Mouse (Mus musculus) hindlimb bud, embryonic 11.5 days (tissue): Measurements from ENCODE around the gene Avpi1.

Experiments
- DNase-seq: peaks from one replicate; pipeline ENCODE4 v3.0.0-alpha.2; 2012; ENCODE audit warnings: low read depth, low spot score; ENCODE audit errors: extremely low spot score

The Avpi1 gene

DNA sequence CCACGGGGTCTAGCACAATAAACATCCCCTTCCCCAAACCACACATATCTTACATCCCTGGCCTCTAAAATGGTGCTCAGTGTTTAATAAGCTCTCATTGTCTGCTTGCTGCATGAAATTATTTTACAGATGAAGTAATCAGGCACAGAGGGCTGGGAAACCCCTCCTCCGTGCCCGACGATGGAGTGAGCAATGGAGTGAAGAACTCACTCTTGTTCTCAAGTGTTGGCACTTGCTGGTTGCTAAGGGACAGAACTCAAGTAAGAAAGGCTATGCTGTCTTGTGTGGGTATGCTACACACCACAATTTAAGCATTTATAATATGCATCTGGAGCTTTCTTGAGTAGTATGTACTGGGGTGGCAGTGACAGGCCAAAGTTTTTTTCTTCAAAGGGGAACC, 16.4 kb upstream of the Avpi1 start:
- no peak for DNase-seq

DNA sequence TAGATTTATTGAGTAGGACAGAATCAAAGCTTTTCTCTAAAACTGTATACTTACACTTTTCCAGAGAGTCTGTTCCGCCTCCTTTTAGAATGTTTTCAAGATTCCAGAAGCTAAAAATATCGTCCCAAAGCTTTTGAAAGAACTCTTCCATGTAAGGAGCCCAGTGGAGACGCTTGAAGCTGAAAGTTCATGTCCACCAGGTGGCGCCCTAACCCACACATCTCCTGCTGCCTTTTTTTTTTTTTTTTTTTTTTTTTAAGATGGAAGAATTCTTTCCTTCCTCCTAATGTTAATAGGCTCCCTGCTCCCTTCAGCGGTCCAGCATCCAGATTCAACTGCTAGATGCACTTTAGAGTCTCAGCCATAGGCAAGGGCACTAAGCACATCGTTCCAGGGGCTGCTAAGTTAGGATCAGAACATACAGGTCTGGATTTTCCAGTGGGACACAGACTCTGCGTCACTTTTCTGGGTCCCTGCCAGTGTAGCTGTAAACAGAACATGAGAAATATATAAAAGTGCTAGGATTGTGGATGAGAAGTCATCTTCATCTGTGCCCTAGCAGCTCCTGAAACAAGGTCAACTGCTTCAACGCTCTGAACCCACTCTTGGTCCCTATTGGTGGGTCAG, 15.8 kb upstream of the Avpi1 start:
- peak; percentile 83 for DNase-seq

DNA sequence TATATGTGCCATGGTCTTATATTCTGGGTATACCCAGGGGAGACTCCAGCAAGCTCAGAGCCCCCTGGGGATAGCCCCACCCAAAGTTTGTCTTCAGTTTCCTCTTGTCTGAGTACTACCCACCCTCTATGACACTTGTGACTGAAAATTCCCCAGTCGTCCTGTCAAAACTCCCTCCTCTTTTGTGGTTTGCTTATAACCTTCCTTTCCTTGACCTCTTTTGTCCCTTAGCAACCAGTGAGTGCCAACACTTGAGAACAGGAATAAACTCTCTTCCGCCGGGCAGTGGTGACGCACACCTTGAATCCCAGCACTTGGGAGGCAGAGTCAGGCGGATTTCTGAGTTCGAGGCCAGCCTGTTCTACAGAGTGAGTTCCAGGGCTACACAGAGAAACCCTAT, 15.2 kb upstream of the Avpi1 start:
- no peak for DNase-seq

DNA sequence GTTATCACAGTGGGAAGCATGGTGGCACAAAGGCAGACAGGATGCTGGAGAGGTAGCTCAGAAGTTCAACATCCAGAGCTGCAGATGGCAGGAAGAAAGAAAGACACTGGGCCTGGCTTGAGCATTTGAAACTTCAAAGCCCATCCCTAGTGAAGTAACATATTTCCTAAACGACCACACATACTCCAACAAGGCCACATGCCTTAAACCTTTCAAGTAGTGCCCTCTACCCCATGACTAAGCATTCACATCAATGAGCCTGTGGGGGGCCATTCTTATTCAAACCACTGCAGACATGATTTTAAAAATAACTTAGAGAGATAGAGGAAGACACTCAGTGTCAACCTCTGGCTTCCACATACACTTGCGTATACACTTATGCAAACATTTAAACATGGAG, 13.9 kb upstream of the Avpi1 start:
- DNase-seq, result no peak

DNA sequence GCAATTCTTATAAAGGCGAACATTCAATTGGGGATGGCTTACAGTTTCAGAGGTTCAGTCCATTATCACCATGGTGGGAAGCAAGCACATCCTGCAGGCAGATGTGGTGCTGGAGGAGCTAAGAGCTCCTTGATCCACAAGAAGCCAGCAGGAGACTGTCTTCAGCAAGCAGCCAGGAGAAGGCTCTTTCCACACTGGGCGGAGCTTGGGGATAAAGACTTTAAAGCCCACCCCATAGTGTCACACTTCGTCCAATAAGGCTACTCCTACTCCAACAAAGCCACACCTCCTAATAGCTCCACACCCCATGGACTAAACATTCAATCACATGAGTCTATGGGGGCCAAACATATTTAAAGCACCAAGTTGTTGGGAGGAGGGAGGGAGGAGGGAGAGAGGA, 13.1 kb upstream of the Avpi1 start:
- no peak for DNase-seq

DNA sequence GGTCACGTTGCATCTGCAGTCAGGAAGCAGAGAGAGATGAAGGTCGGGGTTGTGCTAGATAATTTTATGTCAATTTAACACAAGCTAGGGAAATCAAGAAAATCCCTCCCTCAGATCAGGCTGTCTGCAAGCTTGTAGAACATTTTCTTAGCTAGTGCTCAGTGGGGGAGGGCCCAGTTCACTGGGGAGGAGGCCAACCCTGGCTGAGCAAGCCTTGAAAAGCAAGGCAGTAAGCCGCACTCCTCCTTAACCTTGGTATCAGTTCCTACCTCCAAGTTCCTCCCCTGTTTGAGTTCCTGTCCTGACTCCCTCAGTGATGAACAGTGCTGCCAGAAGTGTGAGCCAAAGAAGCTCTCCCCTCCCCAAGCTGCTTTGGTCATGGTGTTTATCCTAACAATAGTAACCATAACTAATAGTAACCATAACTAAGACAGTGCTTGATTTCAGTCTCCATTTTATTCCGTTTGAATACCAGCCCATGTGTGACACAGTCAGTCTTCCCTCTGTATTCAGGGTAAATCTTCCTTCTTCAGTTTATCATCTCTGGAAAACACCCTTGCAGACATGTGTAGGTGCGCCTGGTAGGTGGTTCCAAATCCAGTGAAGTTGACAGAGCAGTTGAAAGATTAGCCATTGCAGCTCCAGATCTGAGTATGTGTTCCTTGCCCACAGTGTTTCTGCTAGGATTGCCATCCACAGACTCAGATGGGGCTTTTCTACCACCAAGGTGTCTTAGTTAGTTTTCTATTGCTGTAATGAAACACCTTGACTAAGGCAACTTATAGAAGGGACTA, 11.1 kb upstream of the Avpi1 start:
- no peak for DNase-seq

DNA sequence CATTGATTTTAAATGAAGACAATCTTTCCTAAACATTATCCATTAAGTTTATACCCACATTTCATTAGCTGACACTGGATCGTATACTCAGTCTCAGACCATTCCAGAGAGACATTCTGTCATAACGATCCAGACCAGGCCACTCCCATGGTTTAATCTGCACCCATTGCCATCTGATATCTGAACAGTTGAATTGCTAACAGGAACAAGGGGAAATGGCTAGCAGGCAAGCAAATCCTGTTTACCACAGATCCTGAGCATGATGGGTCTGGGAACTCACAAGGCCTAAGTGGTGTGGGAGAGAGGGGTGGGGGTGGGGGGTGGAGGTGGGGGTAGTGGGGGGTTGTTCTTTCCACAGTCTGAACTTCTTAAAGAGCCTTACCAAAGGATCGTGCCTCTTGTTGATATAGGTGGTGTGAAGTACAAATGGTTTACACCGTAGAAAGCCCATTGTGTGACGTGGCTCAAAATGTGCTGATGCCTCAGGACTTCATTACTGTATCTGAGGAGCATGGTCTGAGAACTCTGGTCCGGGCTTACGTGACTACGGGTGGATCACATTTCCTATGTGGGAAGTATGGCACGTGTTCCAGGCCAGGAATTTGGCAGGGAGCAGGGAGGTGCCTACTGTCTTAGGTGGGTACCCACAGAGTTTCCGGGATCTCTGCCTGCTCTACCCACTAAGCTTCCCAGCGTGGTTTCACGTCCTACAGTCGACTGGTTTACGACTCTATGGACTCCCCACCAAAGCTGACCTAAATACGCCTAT, 9.8 kb upstream of the Avpi1 start:
- no peak for DNase-seq

DNA sequence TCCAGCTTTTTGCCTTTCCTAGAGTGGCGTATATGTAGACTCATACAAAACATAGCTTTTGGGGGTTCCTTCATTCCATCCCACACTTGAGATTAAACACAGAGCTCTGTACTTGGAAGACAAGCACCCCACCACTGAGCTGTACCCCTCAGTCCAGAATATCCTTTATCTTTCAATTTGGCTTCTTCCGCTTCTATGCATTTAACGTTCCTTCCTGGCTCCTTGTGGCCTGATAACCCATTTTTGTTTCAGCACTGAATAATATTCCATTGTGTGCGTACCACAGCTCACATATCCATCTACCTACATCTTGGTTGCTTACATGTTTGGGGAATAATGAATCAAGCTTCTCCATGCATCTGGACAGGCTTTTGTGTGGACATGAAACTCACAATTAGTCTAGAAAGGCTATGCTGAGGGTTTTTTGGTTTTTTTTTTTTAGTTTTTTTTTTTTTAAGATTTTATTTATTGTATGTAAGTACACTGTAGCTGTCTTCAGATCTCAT, 8.4 kb upstream of the Avpi1 start:
- no peak for DNase-seq

DNA sequence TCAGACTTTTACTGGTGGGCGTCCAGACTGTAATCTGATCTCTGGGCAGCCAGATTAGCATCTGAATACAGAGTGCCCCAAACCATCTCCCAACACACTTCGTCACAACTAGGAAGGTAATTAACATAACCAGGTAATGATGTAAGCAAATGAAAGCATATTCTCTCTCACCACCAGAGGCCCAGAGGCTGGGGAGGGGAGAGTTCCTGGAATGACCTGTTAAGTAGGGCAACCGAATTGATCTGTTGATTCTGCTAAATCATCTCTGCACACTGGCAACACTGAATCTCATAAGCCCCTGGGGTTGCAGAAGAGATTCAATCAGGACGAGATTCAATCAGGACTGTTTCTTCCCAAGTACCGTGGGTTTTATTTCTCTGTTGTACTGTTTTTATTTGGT, 7.3 kb upstream of the Avpi1 start:
- no peak for DNase-seq

DNA sequence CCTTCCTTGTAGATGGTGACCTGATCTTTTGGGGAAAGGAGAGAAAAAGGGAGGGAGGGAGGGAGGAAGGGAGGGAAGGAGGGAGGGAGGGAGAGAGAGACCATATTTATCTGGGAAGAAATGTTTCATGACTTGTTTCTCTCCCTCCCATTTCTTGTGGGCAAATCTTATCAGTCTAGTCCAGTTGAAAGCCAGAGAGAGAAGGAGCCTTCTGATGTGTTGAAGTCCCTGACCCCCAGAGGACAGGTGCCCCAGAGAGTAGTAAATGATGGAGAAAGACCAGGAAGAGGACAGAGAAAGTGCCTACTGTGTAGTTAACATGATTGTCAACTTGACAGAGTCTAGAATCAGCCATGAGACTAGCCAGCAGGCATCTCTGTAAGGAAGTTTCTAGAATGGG, 6.2 kb upstream of the Avpi1 start:
- no peak for DNase-seq

DNA sequence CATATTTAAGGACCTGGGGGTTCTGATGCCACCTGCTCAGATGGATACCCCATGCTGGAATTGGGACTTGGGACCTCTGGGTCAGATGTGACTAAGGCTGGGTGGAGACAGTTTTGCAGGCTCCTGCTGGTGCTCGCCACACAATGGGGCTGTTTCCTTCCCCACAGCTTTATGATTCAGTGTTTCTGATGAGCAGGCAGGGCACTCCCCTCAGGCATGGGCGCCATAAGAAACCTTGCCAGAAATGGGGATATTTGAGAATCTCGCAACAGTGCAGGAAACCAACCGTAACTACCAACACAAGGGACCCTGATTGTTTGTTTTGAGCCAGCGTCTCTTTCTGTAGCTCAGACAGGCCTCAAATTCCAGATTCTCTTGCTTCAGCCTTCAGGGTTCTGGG, 2.2 kb upstream of the Avpi1 start:
- no peak for DNase-seq

DNA sequence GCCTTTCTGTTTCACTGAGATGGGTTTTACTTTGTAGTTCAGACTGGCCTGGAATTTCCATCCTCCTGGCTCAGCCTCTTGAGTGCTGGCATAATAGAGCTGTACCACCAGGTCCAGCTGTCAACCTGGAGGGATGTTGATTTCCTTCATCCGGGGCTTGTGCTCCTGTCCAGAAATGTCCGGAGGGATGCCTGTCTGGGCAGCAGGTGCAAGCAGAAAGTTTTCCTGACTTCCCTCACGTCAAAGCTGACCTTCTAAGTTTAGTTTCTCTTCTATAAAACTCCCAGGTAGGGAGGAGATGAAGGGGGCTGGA, 1.4 kb upstream of the Avpi1 start:
- DNase-seq, result no peak

DNA sequence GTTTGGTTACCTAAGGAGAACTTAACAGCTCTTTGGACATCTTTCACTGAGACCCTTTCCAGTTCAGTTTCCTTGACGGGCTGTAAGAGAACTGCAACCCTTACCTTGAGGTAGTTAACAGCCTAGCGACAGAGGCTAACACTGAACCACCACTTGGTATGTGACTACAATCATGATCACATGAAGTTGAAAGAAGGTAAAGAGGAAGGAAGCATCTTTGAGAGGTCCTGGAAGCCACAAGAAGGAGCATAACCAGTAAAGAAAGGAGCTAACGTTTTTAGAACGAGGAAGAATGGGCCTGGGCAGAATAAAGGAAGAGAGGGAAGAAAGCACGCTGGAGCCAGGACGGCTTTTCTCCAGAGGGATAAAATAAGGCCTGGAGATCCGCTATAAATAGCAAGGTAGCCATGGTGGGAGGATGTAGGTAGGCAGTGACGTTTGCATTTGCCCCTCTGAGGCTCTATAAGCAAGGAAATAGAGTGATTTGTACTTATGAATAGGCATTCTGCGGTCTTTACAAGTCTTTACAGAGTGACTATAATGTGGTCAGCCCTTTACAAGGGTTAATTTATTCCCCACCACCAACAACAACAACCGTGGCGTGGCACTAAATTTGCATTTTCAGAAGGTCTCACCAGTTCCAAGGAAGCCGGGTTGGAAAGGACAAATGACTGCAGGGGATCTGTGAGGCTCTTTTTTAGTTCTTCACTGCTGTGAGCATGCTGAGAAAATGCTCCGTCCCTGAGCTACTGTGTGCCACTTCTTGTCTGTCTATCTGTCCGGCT, 842 bp upstream of the Avpi1 start:
- DNase-seq, result no peak

DNA sequence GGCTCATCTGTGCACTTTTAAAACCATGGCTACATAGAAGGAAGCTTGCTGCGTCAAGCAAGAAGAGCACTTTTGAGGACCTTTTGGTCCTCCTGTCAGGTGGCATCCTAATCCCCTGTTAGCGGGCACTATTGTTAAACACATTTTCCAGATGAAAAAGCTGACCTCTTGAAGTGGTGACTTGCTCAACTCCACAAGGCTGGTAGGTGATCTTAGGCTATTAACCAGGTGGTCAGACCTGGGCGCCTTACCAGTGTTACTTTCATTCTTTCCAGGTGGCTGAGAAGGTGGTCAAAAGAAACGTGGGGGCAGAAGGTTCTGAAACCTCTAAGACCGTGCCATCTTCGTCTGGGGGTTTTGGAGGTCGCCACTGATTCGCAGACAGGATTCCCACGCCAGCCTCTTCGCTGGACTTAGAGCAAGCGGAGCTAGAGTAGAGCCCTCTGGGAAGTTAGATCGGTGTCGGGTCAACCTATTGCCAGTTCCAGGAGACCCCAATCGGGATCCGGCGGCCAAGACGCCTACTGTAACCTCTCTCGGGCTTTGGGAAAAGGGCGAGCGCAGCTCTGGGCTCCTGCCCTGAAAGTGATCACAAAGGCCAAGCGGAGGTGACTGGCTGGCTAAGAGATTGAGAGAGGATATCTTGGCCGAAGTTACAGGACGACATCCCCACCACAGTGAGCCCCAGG, 663 bp downstream of the Avpi1 start:
- DNase-seq, result no peak

DNA sequence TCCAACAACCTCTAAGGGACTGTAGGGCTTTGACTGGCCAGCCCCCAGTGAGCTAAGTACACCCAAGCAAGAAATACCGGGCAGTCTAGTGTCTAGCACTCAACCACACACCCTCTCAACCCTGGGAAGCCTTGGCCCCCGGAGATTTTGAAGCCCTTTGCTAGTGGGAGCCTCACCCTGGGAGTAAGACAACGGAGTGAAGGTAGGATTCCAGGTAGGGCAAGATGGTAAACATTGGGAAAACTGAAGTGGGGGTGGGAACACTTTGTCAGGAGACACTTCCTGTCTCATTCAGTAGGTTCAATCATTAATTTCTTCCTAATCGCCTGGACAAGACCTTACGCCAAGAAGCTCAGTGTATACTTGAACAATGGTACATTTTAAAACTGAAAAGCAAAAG, 1.8 kb downstream of the Avpi1 start:
- DNase-seq, result no peak

DNA sequence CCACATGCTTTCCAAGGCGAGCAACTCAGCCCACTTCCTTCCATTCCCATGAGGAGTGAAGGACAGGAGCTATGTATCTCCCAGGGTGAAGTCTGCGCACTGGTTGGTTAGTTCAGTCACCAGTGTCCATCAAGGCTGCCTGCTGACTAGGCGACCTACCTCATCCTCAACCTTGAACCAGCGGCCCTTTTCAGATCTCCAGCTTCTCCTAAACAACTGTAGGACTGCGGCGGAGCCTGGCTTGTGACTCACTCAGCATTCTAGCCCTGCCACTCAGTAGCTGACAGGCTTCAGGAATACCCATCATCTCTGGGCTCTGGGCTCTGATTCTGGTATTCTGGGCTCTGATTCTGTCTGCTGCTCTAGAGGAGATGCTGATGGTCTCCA, 2.6 kb downstream of the Avpi1 start:
- no peak for DNase-seq

DNA sequence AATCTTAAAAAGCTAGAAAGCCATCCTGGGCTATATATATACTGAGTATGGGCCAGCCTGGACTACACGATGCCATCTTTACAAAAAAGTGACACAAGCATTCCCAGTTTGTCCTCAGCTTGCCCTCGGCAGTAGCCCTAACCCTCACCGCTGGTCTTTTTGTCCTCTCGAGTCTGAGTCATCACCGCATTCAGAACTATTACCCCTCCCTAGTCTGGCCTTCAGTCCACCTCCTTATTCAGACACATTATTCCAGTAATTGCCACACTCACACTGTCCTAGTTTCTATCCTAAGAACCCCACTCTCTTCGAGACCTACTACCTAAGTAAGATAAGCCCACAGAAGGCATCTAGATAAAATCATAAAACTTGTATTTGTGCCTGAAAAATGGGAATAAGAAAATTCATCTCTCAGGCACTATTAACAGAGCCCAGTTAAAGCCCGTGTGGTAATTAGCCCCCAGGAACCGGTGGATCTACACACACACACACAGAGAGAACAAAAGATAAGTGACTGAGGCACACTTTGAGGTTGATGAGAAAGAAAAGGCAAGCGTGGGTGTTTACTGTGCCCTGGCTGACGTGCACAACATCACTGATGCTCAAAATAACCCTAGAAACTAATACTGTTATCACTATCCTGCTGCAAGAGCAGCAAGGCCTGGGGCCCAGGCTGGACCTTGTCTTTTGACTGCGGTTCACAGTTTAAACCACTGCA, 3.2 kb downstream of the Avpi1 start:
- DNase-seq, result no peak

DNA sequence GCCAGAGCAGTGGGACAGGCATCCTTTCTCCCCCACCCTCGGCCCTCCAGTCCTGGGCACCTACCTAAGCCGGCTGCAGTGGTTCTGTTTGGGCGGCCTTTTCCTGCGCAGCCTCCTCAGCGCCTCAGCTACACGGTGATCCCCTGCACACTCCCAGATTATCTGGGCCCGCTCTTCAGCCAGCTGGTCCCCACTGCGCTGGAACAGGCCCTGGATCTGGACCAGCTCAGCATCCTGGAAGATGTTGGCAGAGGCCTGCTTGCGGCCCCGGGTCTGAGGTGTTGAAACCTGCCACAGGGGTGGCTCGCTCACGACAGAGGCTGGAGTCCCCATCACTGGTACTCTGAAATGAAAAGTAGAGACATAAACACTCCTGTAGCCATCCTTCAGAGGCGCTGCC, 4.2 kb downstream of the Avpi1 start:
- no peak for DNase-seq

DNA sequence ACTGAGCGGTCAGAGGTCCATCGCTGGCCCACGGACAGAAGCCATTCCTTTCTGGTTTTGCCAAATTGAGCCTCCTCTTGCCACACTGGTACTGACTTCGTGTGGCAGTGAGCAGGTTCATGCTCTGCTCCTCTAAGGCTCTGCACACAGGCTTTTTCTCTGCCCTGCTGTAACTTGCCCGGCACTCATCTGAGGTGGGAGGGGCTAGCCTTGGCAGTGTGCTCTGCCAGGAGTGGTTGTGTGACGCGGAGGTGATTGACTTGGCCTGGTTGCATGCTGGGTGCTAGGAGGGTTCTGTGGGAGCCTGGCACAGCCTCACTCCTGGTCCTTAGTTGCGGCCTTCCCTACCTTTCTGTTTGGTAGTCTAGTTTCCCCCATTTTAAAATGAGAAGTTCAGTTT, 8.4 kb downstream of the Avpi1 start:
- no peak for DNase-seq

DNA sequence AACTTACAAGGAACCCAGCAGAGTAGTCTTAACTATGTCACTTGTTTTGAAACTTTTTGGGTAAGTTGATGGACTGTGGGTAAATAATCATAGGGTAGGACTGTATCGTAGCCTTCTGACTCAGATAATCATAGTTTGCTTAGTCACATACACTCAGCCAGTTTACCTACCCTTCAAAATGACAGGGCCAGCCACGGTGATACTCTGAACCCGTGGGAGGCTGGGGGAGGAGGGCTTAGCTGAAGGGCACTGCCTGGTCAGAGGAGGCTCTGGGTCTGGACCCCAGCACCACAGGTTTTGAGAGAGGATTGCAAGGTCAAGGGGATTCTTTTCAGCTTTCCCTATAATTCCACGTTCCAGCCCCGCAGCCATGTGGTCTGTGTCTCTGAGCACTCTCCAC, 10.3 kb downstream of the Avpi1 start:
- no peak for DNase-seq
